In the genomic region with DNA sequence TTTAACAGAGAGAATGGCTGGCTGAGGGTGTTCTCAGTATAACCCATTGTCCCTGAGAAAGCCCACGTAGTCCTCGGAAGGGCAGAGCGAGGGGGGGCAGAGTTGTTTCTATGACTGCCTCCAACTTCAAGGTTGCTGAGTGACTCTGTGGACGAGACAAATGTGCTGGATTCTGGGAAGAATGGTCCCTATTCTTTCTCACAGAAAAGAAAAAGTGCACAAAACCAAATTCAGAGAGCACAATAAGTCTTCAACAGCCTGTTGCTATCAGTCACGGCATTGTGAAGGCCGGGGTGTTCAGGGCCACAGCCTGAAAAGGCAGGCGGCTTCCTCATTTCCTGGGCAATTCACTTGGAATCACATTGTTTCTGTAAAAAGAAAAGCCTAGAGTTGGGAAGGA, we compare ENCODE assay signal across 7 mouse cellular contexts.
"Had no signal": no experiment of that assay in that cellular context is flagged by ENCODE, and none has a peak within 500 bp of the region (broad histone marks: within the 10 kb centered on the region; RNA-seq: fewer than 3 reads in every experiment).

No protein-coding gene starts in this region.

- DNase-seq: kidney, postnatal 36 days; left cerebral cortex, postnatal 4 days; lung, adult 18-20 months; midbrain, embryonic 14.5 days; right cerebral cortex, adult 18-20 months; right cerebral cortex, postnatal 25 days; thymus, postnatal 36 days had no signal
